Mouse (Mus musculus) embryonic facial prominence, embryonic 14.5 days (tissue): ENCODE measurements around the gene Nsf. TPM values are rescaled to one million over a fixed set of nuclear protein-coding genes. Genes with fewer than 3 reads are reported as not detected.

Source experiments
- ATAC-seq: fragments of 200-750 bp; cut with Nextera tagmentation; 2 replicates; pipeline ENCODE4 v1.8.0; 2017; ENCODE audit warnings: low read depth, moderate number of reproducible peaks, moderate TSS enrichment
- DNase-seq: peaks from one replicate; pipeline ENCODE4 v3.0.0-alpha.2; 2015; ENCODE audit warnings: low spot score
- H3K27ac ChIP-seq: fragments of 300-500 bp; sonication (generic); replicated peaks from 2 replicates; pipeline ENCODE4 v1.5.1; 2014; ENCODE audit warnings: low read depth, mild to moderate bottlenecking, low read length, moderate library complexity
- H3K27me3 ChIP-seq: fragments of 300-500 bp; sonication (generic); replicated peaks from 2 replicates; pipeline ENCODE4 v1.6.1; 2014; ENCODE audit warnings: low read length; ENCODE audit not compliant: control insufficient read depth, insufficient read depth
- H3K36me3 ChIP-seq: fragments of 300-500 bp; sonication (generic); 2 replicates; pipeline ENCODE4 v1.6.1; 2014; ENCODE audit warnings: low read length, mixed read lengths; ENCODE audit not compliant: control insufficient read depth, insufficient read depth
- H3K4me1 ChIP-seq: fragments of 300-500 bp; sonication (generic); 2 replicates; pipeline ENCODE4 v1.6.1; 2014; ENCODE audit warnings: antibody characterized with exemption, low read length; ENCODE audit not compliant: control insufficient read depth, insufficient read depth
- H3K4me2 ChIP-seq: fragments of 300-500 bp; sonication (generic); 2 replicates; pipeline ENCODE4 v1.6.1; 2014; ENCODE audit warnings: low read depth, mild to moderate bottlenecking, low read length, moderate library complexity, mixed read lengths
- H3K4me3 ChIP-seq: fragments of 300-500 bp; sonication (generic); 2 replicates; pipeline ENCODE4 v1.5.1; 2014; ENCODE audit warnings: low read depth, mild to moderate bottlenecking, low read length
- H3K9ac ChIP-seq: fragments of 300-500 bp; sonication (generic); 2 replicates; pipeline ENCODE4 v1.6.1; 2014; ENCODE audit warnings: low read depth, mild to moderate bottlenecking, low read length, moderate library complexity, mixed read lengths
- H3K9me3 ChIP-seq: fragments of 300-500 bp; sonication (generic); 2 replicates; pipeline ENCODE4 v1.6.1; 2016; ENCODE audit warnings: low read length; ENCODE audit not compliant: control insufficient read depth
- whole genome bisulfite sequencing: fragments of 180-500 bp; shearing (Covaris S2); extraction: QIAGEN DNeasy Blood & Tissue Kit; methylation state at CpG from one replicate; pipeline ENCODE4 v1.1.7; 2014; 5-methylcytosine and 5-hydroxymethylcytosine counted together
- polyA plus RNA-seq: library from polyadenylated mRNA; unstranded; fragments of >200 nt; fragmentation: Nextera tagmentation; extraction: Ambion mirVana; gene quantifications from 2 replicates; pipeline ENCODE4 v1.2.1, GENCODE M21; 2014

Nsf gene
- 39.9 and 50.0 TPM in 2 replicates for polyA plus RNA-seq

GRCm38 (mm10) chr11:103953896-103954292 is at the start of gene Nsf:
Nsf (minus strand) TSS chr11:103954056.
- H3K9me3 ChIP-seq = no peaks in the 10 kb centered on the region
- peak within 1 kb of the TSS; percentile 23; the same call in 1 of the 2 replicates for H3K27ac ChIP-seq
- peak within 1 kb of the TSS; percentile 74 for H3K4me3 ChIP-seq
- peaks cover 8% of the 10 kb centered on the region for H3K4me1 ChIP-seq
- H3K27me3 ChIP-seq = no peaks in the 10 kb centered on the region
- no peaks in the 10 kb centered on the region for H3K36me3 ChIP-seq
- WGBS = 0% methylated on average over 19 of the region's 53 CpGs
- peak within 1 kb of the TSS; percentile 85 for H3K9ac ChIP-seq
- DNase-seq (peak; percentile 92), ATAC-seq (peak; percentile 97)
- H3K4me2 ChIP-seq = peak within 1 kb of the TSS; percentile 88

GRCm38 (mm10) chr11:104003397-104003796 is 49.5 kb upstream of the Nsf start:
- WGBS = 69% methylated on average over 9 of the region's 9 CpGs
- H3K4me3 ChIP-seq = no peak overlapping the region
- H3K4me2 ChIP-seq = no peak overlapping the region
- no peak for DNase-seq
- H3K27ac ChIP-seq = no peak overlapping the region
- no peaks in the 10 kb centered on the region for H3K27me3 ChIP-seq
- no peaks in the 10 kb centered on the region for H3K9me3 ChIP-seq
- no peaks in the 10 kb centered on the region for H3K36me3 ChIP-seq
- H3K4me1 ChIP-seq = no peaks in the 10 kb centered on the region
- H3K9ac ChIP-seq = no peak overlapping the region
- ATAC-seq = no peak

GRCm38 (mm10) chr11:104002191-104002590 is 48.3 kb upstream of the Nsf start:
- Histone ChIP-seq H3K27ac (no peak overlapping the region), H3K36me3 (no peaks in the 10 kb centered on the region), H3K4me2 (no peak overlapping the region), H3K9ac (no peak overlapping the region), H3K4me1 (no peaks in the 10 kb centered on the region), H3K27me3 (no peaks in the 10 kb centered on the region), H3K9me3 (no peaks in the 10 kb centered on the region), H3K4me3 (no peak overlapping the region)
- DNase-seq (no peak), ATAC-seq (no peak)
- WGBS = 80% methylated on average over 5 of the region's 5 CpGs

- Histone ChIP-seq H3K4me1 (no peaks in the 10 kb centered on the region), H3K4me3 (no peak overlapping the region), H3K9me3 (no peaks in the 10 kb centered on the region), H3K27me3 (no peaks in the 10 kb centered on the region), H3K27ac (no peak overlapping the region), H3K9ac (no peak overlapping the region), H3K36me3 (no peaks in the 10 kb centered on the region), H3K4me2 (no peak overlapping the region)
- ATAC-seq (no peak), DNase-seq (no peak)
- 77% methylated on average over 12 of the region's 12 CpGs for WGBS
These were observed 47.6 kb upstream of the Nsf start for GRCm38 (mm10) chr11:104001395-104001955.

- Histone ChIP-seq H3K9ac (no peak overlapping the region), H3K9me3 (no peaks in the 10 kb centered on the region), H3K4me2 (no peak overlapping the region), H3K36me3 (no peaks in the 10 kb centered on the region), H3K4me3 (no peak overlapping the region), H3K27ac (no peak overlapping the region), H3K27me3 (no peaks in the 10 kb centered on the region), H3K4me1 (no peaks in the 10 kb centered on the region)
- 71% methylated on average over 9 of the region's 9 CpGs for WGBS
- DNase-seq (peak; percentile 17), ATAC-seq (no peak)
These were observed 47.0 kb upstream of the Nsf start for GRCm38 (mm10) chr11:104000667-104001394.

GRCm38 (mm10) chr11:103998737-103999136 is 44.9 kb upstream of the Nsf start:
- Histone ChIP-seq H3K9me3 (no peaks in the 10 kb centered on the region), H3K27ac (no peak overlapping the region), H3K4me3 (no peak overlapping the region), H3K4me1 (no peaks in the 10 kb centered on the region), H3K27me3 (no peaks in the 10 kb centered on the region), H3K36me3 (no peaks in the 10 kb centered on the region), H3K9ac (no peak overlapping the region), H3K4me2 (no peak overlapping the region)
- WGBS = 75% methylated on average over 5 of the region's 5 CpGs
- ATAC-seq = no peak
- DNase-seq = no peak

- Histone ChIP-seq H3K36me3 (no peaks in the 10 kb centered on the region), H3K4me2 (no peak overlapping the region), H3K9me3 (no peaks in the 10 kb centered on the region), H3K9ac (no peak overlapping the region), H3K4me3 (no peak overlapping the region), H3K27ac (no peak overlapping the region), H3K4me1 (no peaks in the 10 kb centered on the region), H3K27me3 (no peaks in the 10 kb centered on the region)
- ATAC-seq (no peak), DNase-seq (peak; percentile 43)
- WGBS = 18% methylated on average over 5 of the region's 5 CpGs
These were observed 43.5 kb upstream of the Nsf start for GRCm38 (mm10) chr11:103997385-103997784.

- Histone ChIP-seq H3K27me3 (no peaks in the 10 kb centered on the region), H3K36me3 (no peaks in the 10 kb centered on the region), H3K4me2 (no peak overlapping the region), H3K9ac (no peak overlapping the region), H3K27ac (no peak overlapping the region), H3K4me3 (no peak overlapping the region), H3K9me3 (no peaks in the 10 kb centered on the region), H3K4me1 (no peaks in the 10 kb centered on the region)
- ATAC-seq (no peak), DNase-seq (no peak)
- WGBS = 71% methylated on average over 4 of the region's 4 CpGs
These were observed 38.8 kb upstream of the Nsf start for GRCm38 (mm10) chr11:103992638-103993037.
